Mouse (Mus musculus) liver (tissue): ENCODE data around the gene Ttbk2.

Source experiments
- DNase-seq: peaks from one replicate; pipeline ENCODE4 v3.0.0-alpha.2; 2020; ENCODE audit warnings: mixed read lengths

Ttbk2 gene

GRCm38 (mm10) chr2:120731877-120732530 is 118.4 kb downstream of the Ttbk2 start:
- no peak for DNase-seq

GRCm38 (mm10) chr2:120731167-120731862 is 119.1 kb downstream of the Ttbk2 start:
- peak; percentile 99 for DNase-seq

- peak; percentile 51 for DNase-seq
These were observed 119.7 kb downstream of the Ttbk2 start for GRCm38 (mm10) chr2:120730639-120731166.

- DNase-seq: peak; percentile 77
These were observed 120.4 kb downstream of the Ttbk2 start for GRCm38 (mm10) chr2:120729775-120730585.

GRCm38 (mm10) chr2:120724176-120724575 is 126.2 kb downstream of the Ttbk2 start:
- DNase-seq: no peak

GRCm38 (mm10) chr2:120723621-120724020 is 126.8 kb downstream of the Ttbk2 start:
- no peak for DNase-seq

GRCm38 (mm10) chr2:120722491-120722890 is 127.9 kb downstream of the Ttbk2 start:
- no peak for DNase-seq

- no peak for DNase-seq
These were observed 128.5 kb downstream of the Ttbk2 start for GRCm38 (mm10) chr2:120721911-120722310.

GRCm38 (mm10) chr2:120720821-120721220 is 129.6 kb downstream of the Ttbk2 start:
- no peak for DNase-seq

- no peak for DNase-seq
These were observed 131.9 kb downstream of the Ttbk2 start for GRCm38 (mm10) chr2:120718496-120718895.

- no peak for DNase-seq
These were observed 137.0 kb downstream of the Ttbk2 start for GRCm38 (mm10) chr2:120713441-120713840.

GRCm38 (mm10) chr2:120710948-120711347 is 139.5 kb downstream of the Ttbk2 start:
- no peak for DNase-seq

GRCm38 (mm10) chr2:120710154-120710553 is 140.2 kb downstream of the Ttbk2 start:
- no peak for DNase-seq

- DNase-seq: no peak
These were observed 143.4 kb downstream of the Ttbk2 start for GRCm38 (mm10) chr2:120707041-120707440.

- no peak for DNase-seq
These were observed 147.7 kb downstream of the Ttbk2 start for GRCm38 (mm10) chr2:120702675-120703074.

GRCm38 (mm10) chr2:120700379-120700885 is 150.0 kb downstream of the Ttbk2 start:
- DNase-seq: no peak

- peak; percentile 16 for DNase-seq
These were observed 152.6 kb downstream of the Ttbk2 start for GRCm38 (mm10) chr2:120697767-120698166.
